9 mouse cellular contexts compared by ENCODE assay signal in the genomic region with DNA sequence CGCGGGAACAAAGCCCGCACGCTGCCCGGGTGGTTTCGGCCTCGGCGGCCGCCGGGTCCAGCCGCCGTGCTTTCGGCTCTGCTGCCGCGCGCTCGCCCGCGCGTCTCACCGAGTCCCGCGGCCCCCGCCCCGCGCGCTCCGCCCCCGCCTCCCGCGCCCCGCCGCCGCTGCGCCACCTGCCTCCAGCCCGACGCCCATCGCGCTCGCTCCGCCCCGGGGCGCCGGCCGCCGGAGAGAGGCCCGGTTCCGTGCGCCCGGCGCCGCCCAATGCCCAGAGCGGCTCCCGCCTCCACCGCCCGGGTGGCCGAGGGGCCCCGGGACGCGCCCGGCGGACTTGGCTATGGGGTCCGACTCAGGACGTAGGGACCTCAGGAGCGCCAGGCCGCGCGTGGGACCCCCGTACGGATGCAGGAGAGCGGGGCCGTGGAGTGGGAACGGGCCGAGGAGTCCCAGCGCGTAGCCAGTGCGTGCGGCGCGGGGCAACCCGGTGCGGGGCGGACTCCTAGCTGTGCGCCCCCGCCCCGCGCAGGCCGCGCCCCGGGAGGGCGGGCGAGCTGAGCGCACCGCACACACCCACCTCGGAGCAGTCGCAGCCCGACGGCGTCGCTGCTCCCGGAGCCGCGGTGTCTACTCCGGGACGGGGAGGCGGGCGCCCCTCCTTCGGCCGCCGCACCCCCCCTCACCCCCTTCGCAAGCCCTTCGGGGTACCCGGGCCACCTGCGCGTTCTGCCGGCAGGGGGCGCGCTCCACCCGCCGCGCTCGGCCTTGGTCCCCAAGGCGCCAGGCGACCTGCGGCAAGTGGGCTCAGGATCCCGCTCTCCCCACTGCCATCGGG. TPM values are rescaled to one million over a fixed set of nuclear protein-coding genes. Genes with fewer than 3 reads are reported as not detected.
DNase-seq lines count a peak whose midpoint lies in the region; ATAC-seq and TF ChIP-seq lines count a peak whose summit lies in the region.
"Had no signal": no experiment of that assay in that cellular context is flagged by ENCODE, and none has a peak within 500 bp of the region (broad histone marks: within the 10 kb centered on the region; RNA-seq: fewer than 3 reads in every experiment).

No protein-coding gene starts in this region.

- in situ Hi-C loops in Patski (cut with MboI; ENCODE audit: low pct_unique_long_range_greater_than_20kb), result loop anchor here (5.0 kb wide), 2 partner anchors 61 to 154 kb away; no protein-coding TSS in a partner anchor

- H3K4me3 ChIP-seq in hindbrain, embryonic 14.5 days (replicated peaks; ENCODE audit: low read length), result peak overlapping the region; percentile 70
- H3K4me3 ChIP-seq in megakaryocyte, embryonic 14.5 days (replicated peaks), result peak overlapping the region; percentile 90

- peak overlapping the region; percentile 85 for H3K4me2 ChIP-seq in hindbrain, embryonic 14.5 days (replicated peaks)

- POLR2A ChIA-PET in Patski (lab: Charles Lee), result no interaction called here

- peaks cover 52% of the 10 kb centered on the region for H3K4me1 ChIP-seq in hindbrain, embryonic 14.5 days (replicated peaks; ENCODE audit: control insufficient read depth, insufficient read depth, low read length)
- H3K4me1 ChIP-seq in megakaryocyte, embryonic 14.5 days, result peaks cover 100% of the 10 kb centered on the region

- no peak for DNase-seq in Patski (ENCODE audit: low read depth, low spot score)
- peak; percentile 93 to 94 for DNase-seq in cerebellum, postnatal 25 days
- peak; percentile 80 to 85 for DNase-seq in frontal cortex, postnatal 36 days (ENCODE audit: low spot score in 2 of 2)
- DNase-seq in hindbrain, embryonic 14.5 days (ENCODE audit: low spot score), result peak; percentile 83
- DNase-seq in left cerebral cortex, adult 8-10 months (ENCODE audit: low spot score in 2 of 2), result peak; percentile 53 to 75
- peak; percentile 82 for DNase-seq in right cerebral cortex, postnatal 14 days
- peak; percentile 65 to 75 for DNase-seq in urinary bladder, postnatal 4 days (ENCODE audit: low spot score in 2 of 2)

- CTCF ChIA-PET in Patski (lab: Charles Lee), result no interaction called here

- H3K27me3 ChIP-seq in Patski, result peaks cover 59% of the 10 kb centered on the region
- no peaks in the 10 kb centered on the region for H3K27me3 ChIP-seq in hindbrain, embryonic 14.5 days (ENCODE audit: control insufficient read depth, insufficient read depth, low read length)
- H3K27me3 ChIP-seq in megakaryocyte, embryonic 14.5 days (replicated peaks), result no peaks in the 10 kb centered on the region

- H3K36me3 ChIP-seq in hindbrain, embryonic 14.5 days (replicated peaks; ENCODE audit: control insufficient read depth, insufficient read depth), result 0 out of 2 replicates have a peak, but pooled peaks cover 2% of the 10 kb centered on the region
- H3K36me3 ChIP-seq in megakaryocyte, embryonic 14.5 days (replicated peaks; ENCODE audit: low read length), result peaks cover 96% of the 10 kb centered on the region

- peak overlapping the region; percentile 90 for H3K9ac ChIP-seq in hindbrain, embryonic 14.5 days

- WGBS in hindbrain, embryonic 14.5 days, result under 1% methylated on average over 85 of the region's 127 CpGs

- peak overlapping the region; percentile 97 for H3K27ac ChIP-seq in hindbrain, embryonic 14.5 days

- ATAC-seq in Patski, result peak; percentile 29
- peak; percentile 73 for ATAC-seq in hindbrain, embryonic 14.5 days (ENCODE audit: low FRiP score)

- TF ChIP-seq CTCF in Patski (IDR thresholded peaks at IDR 0.05), result no peak

- H3K9me3 ChIP-seq in hindbrain, embryonic 14.5 days (ENCODE audit: control insufficient read depth, low read length), result no peaks in the 10 kb centered on the region
- H3K9me3 ChIP-seq in megakaryocyte, embryonic 14.5 days, result 0 out of 2 replicates have a peak, but pooled peaks cover 2% of the 10 kb centered on the region

RNA-seq across cellular contexts. Expression of a gene that starts 20.6 kb away (rescaled TPM):
- polyA plus RNA-seq in Patski (2021), result 0.26 TPM
- polyA plus RNA-seq in hindbrain, embryonic 14.5 days (2014; fragmentation: Nextera tagmentation; extraction: Ambion mirVana), result 22.4 and 27.7 TPM in 2 replicates
- 10 to 100 TPM; 21.6 to 26.5 (median 24.1) TPM for total RNA-seq in left cerebral cortex, adult 8-10 months (2022)
- 54.9 and 189 TPM in 2 replicates for polyA plus RNA-seq in megakaryocyte, embryonic 14.5 days (2012; ENCODE audit: insufficient read depth, low replicate concordance)

RNA-seq across cellular contexts. Expression of a gene that starts 55.7 kb away (rescaled TPM):
- polyA plus RNA-seq in Patski (2021), result 0.05 TPM
- polyA plus RNA-seq in hindbrain, embryonic 14.5 days (2014; fragmentation: Nextera tagmentation; extraction: Ambion mirVana), result not detected in 2 replicates
- total RNA-seq in left cerebral cortex, adult 8-10 months (2022), result not detected
- 0.25 TPM in 1 of 2 replicates, not detected in the other for polyA plus RNA-seq in megakaryocyte, embryonic 14.5 days (2012; ENCODE audit: insufficient read depth, low replicate concordance)
- total RNA-seq: hematopoietic stem cell, adult 5-6 weeks had no signal

Comparison
In these comparisons a context has a peak if more than half of its experiments do, and no peak if none do; other contexts are left out.
1. RNA of a gene that starts 20.6 kb away (polyA plus RNA-seq): 54.9 to 189 TPM in megakaryocyte, embryonic 14.5 days and 22.4 to 27.7 TPM in hindbrain, embryonic 14.5 days; 0.26 TPM in Patski (single experiment); every median in the first group is over 10 times any median in the second.